Mouse (Mus musculus) heart, adult 2 months (tissue): ENCODE measurements around the gene Ttc23.

Experiments
- CTCF ChIP-seq: fragments of 200-600 bp; IDR thresholded peaks from 2 replicates; pipeline ENCODE4 v1.8.1; 2022; ENCODE audit warnings: antibody characterized with exemption, mild to moderate bottlenecking, moderate library complexity
- POLR2A ChIP-seq: fragments of 200-500 bp; IDR thresholded peaks from 2 replicates; pipeline ENCODE4 v1.6.1; 2011; ENCODE audit warnings: mild to moderate bottlenecking, low read depth, low read length, control low read depth; ENCODE audit not compliant: insufficient read depth

DNA sequence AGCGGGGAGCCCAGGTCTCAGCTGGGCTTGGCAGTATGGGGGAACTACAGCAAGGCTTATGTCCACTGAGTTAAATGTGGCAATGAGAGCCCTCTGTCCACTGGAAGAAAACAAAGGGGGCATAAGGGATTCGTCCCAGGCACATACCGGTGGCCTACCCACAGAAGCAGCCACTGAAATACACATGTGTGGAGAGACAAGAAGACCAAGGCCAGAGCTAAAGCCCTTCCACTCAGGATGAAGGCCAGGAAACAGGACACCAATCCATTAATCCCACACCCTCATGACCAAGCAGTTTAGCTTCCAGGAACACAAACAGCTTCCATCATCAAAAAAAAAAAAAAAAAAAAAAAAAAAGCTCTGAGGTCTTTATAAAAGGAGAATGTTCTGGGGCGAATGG is 93.2 kb downstream of the Ttc23 start:
- no peak for TF ChIP-seq CTCF
- no peak for TF ChIP-seq POLR2A
